Mouse (Mus musculus): ENCODE measurements around the gene Cadps2. TPM values are rescaled to one million over a fixed set of nuclear protein-coding genes. Genes with fewer than 3 reads are reported as not detected.

Gene Cadps2
- polyA plus RNA-seq, 1 experiment from 2014 or later: 0.57 TPM

DNA sequence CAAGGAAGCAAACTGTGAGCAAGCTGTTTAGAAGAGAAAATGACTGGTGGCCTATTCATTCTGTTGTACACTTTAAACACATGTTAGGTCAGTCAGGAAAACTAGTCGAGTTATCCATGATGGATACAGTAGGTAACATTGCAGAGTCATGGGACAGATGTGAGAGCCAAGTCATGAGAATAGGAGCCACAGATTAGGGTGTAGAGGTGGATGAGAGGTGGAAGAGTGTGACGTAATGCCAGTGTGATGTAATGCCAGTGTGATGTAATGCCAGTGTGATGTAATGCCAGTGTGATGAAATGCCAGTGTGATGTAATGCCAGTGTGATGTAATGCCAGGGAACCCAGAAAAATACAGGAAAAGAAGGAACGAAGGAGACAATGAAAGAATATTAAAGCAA, 204.0 kb downstream of the Cadps2 start:
- no peaks in the 10 kb centered on the region for H3K9me3 ChIP-seq (ENCODE audit: control insufficient read depth, low read length)
- no peak overlapping the region for H3K4me2 ChIP-seq (ENCODE audit: low read depth, low read length)
- no peaks in the 10 kb centered on the region for H3K36me3 ChIP-seq (ENCODE audit: control insufficient read depth, insufficient read depth, low read length)
- no peak overlapping the region for H3K9ac ChIP-seq (ENCODE audit: low read depth, low read length)
- H3K4me1 ChIP-seq (ENCODE audit: control insufficient read depth, insufficient read depth, low read length): no peaks in the 10 kb centered on the region
- 93% methylated on average over 3 of the region's 3 CpGs for WGBS
- no peak for ATAC-seq
- no peak overlapping the region for H3K27ac ChIP-seq (ENCODE audit: low read length)
- H3K27me3 ChIP-seq (replicated peaks; ENCODE audit: control insufficient read depth, insufficient read depth, low read length): no peaks in the 10 kb centered on the region
- H3K4me3 ChIP-seq (ENCODE audit: low read length): no peak overlapping the region

DNA sequence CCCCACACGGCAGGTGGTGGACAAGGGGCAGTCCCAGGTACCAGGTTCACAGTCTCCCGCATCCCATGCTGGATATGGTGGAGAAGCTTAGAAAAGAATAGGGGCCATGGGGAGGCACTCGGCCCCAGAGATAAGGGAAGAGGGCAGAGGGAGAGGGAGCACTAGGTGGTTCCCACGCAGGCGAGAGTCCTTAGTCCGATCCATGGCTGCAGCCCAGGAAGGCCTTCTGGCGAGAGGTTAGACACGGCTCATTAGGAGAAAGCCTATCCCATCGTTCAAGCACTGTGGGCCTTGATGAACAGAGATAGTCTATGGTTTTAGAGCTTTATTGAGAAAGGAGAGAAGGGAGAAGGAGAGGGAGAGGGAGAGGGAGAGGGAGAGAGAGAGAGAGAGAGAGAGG, 205.2 kb downstream of the Cadps2 start:
- H3K9ac ChIP-seq (ENCODE audit: low read depth, low read length): no peak overlapping the region
- ATAC-seq: no peak
- WGBS: 84% methylated on average over 9 of the region's 9 CpGs

DNA sequence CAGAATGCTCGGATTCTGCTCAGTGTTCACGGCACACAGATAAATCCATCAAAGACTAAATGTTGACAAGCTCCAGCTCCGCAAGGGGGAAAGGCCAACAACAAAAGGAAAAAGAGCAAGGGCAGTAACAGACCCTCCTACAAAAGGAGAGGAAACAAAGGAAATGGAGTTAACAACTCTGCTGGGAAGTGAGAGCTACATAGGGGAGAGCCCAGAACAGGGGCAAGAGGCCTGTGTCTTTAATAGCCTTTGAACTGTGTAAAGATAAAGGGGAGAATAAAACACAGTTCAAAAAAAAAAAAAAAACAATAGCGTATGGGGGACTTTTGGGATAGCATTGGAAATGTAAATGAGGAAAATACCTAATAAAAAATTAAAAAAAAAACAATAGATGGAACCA, 208.8 kb downstream of the Cadps2 start:
- ATAC-seq: no peak
- 34% methylated on average over 4 of the region's 4 CpGs for WGBS
- H3K4me1 ChIP-seq (ENCODE audit: control insufficient read depth, insufficient read depth, low read length): no peaks in the 10 kb centered on the region

More for the DNA sequence above, 205.2 kb downstream of the Cadps2 start:
- Histone ChIP-seq H3K36me3 (ENCODE audit: control insufficient read depth, insufficient read depth, low read length) (no peaks in the 10 kb centered on the region), H3K4me3 (ENCODE audit: low read length) (no peak overlapping the region), H3K4me1 (ENCODE audit: control insufficient read depth, insufficient read depth, low read length) (no peaks in the 10 kb centered on the region), H3K27me3 (replicated peaks; ENCODE audit: control insufficient read depth, insufficient read depth, low read length) (no peaks in the 10 kb centered on the region), H3K27ac (ENCODE audit: low read length) (no peak overlapping the region), H3K4me2 (ENCODE audit: low read depth, low read length) (no peak overlapping the region), H3K9me3 (ENCODE audit: control insufficient read depth, low read length) (no peaks in the 10 kb centered on the region)

DNA sequence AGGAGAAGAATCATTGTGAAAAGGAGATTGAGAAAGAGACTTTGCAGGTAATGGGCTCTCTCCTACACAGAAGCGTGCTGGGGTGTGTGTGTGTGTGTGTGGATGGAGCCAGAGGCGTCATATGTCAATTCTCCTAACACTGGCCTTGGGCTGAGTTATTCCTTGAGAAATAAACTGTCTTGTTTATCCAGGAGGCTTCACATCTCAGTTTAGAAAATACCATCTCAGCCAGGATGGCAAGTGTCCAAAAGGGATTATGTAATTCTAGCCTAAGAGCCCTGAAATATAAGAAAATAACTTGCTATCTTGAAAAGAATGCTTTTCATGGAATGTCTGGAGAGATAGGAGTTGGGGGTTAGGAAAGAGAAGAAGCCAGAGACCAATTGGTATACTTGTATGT, 264.1 kb downstream of the Cadps2 start:
- no peak overlapping the region for H3K4me2 ChIP-seq (ENCODE audit: low read depth, low read length)
- no peaks in the 10 kb centered on the region for H3K27me3 ChIP-seq (replicated peaks; ENCODE audit: control insufficient read depth, insufficient read depth, low read length)
- no peak overlapping the region for H3K4me3 ChIP-seq (ENCODE audit: low read length)
- H3K4me1 ChIP-seq (ENCODE audit: control insufficient read depth, insufficient read depth, low read length): no peaks in the 10 kb centered on the region
- H3K36me3 ChIP-seq (ENCODE audit: control insufficient read depth, insufficient read depth, low read length): no peaks in the 10 kb centered on the region
- no peak overlapping the region for H3K27ac ChIP-seq (ENCODE audit: low read length)
- 86% methylated on average over 2 of the region's 2 CpGs for WGBS
- ATAC-seq: no peak
- H3K9ac ChIP-seq (ENCODE audit: low read depth, low read length): no peak overlapping the region
- H3K9me3 ChIP-seq (ENCODE audit: control insufficient read depth, low read length): no peaks in the 10 kb centered on the region

More for the DNA sequence above, 208.8 kb downstream of the Cadps2 start:
- Histone ChIP-seq H3K9me3 (ENCODE audit: control insufficient read depth, low read length) (no peaks in the 10 kb centered on the region), H3K4me3 (ENCODE audit: low read length) (no peak overlapping the region), H3K9ac (ENCODE audit: low read depth, low read length) (no peak overlapping the region), H3K36me3 (ENCODE audit: control insufficient read depth, insufficient read depth, low read length) (no peaks in the 10 kb centered on the region), H3K4me2 (ENCODE audit: low read depth, low read length) (no peak overlapping the region), H3K27ac (ENCODE audit: low read length) (no peak overlapping the region), H3K27me3 (replicated peaks; ENCODE audit: control insufficient read depth, insufficient read depth, low read length) (no peaks in the 10 kb centered on the region)

DNA sequence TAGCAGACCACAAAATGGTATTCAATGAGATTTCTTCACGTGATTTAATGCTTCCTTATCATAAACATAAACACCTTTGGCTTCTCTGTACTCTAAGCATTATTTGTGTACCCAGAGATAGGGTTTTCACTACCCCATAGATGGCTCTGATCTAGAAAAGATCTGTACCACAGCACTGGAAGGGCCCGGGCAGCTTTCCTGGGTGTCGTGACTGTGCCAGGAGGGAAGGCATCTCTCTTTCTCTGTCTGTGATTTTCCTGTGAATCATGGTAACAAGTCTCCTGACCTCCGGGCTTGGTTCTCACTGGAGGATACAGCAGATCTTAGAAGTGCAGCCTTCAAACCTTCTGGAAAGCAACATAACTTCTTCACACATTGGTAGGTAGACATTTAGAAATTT, 265.5 kb downstream of the Cadps2 start:
- H3K9ac ChIP-seq (ENCODE audit: low read depth, low read length): no peak overlapping the region
- 82% methylated on average over 4 of the region's 4 CpGs for WGBS
- no peaks in the 10 kb centered on the region for H3K9me3 ChIP-seq (ENCODE audit: control insufficient read depth, low read length)
- no peak overlapping the region for H3K27ac ChIP-seq (ENCODE audit: low read length)
- H3K4me1 ChIP-seq (ENCODE audit: control insufficient read depth, insufficient read depth, low read length): no peaks in the 10 kb centered on the region
- H3K36me3 ChIP-seq (ENCODE audit: control insufficient read depth, insufficient read depth, low read length): no peaks in the 10 kb centered on the region
- no peak overlapping the region for H3K4me3 ChIP-seq (ENCODE audit: low read length)
- no peak for ATAC-seq
- H3K27me3 ChIP-seq (replicated peaks; ENCODE audit: control insufficient read depth, insufficient read depth, low read length): no peaks in the 10 kb centered on the region
- no peak overlapping the region for H3K4me2 ChIP-seq (ENCODE audit: low read depth, low read length)

DNA sequence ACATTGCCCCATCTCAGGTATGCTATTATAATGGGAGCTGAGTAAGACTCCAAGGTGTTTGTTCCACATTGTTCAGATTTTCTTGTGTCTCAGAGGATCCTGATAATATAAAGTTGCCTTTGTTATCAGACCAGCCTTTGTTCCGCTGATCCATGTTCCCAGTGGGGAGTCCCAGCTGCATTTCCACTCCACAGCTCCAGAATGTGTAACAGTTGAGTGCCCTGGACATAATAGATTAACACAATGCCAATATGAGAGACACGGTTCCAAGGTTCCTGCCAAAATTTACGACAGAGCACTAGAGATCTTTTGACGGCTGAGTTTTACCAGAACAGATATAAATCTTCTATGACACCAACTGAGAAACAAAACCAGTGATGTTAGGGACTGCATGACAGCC, 266.8 kb downstream of the Cadps2 start:
- H3K36me3 ChIP-seq (ENCODE audit: control insufficient read depth, insufficient read depth, low read length): no peaks in the 10 kb centered on the region
- H3K4me1 ChIP-seq (ENCODE audit: control insufficient read depth, insufficient read depth, low read length): no peaks in the 10 kb centered on the region
- ATAC-seq: no peak
- H3K27me3 ChIP-seq (replicated peaks; ENCODE audit: control insufficient read depth, insufficient read depth, low read length): no peaks in the 10 kb centered on the region
- H3K9me3 ChIP-seq (ENCODE audit: control insufficient read depth, low read length): no peaks in the 10 kb centered on the region
- H3K9ac ChIP-seq (ENCODE audit: low read depth, low read length): no peak overlapping the region
- 51% methylated on average over 4 of the region's 4 CpGs for WGBS
- no peak overlapping the region for H3K27ac ChIP-seq (ENCODE audit: low read length)
- no peak overlapping the region for H3K4me3 ChIP-seq (ENCODE audit: low read length)
- H3K4me2 ChIP-seq (ENCODE audit: low read depth, low read length): no peak overlapping the region

DNA sequence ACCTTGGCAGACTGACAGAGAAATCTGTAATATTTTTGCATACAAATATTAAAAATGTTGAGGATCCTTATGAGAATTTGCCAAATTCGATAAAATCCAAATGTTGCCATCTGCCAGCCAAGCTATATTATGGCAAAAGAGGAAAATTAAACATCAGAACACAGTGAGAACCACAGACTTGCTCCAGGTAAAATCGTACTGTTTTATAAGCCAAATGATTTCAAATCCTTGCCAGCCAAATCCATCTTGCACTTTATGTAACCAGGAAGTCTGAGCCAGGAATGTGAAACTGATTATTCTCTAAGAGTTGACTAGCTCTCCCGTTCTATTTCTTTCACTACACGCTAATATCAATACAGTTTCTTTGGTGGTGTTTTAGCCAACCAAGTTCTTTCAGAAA, 269.5 kb downstream of the Cadps2 start:
- no peak overlapping the region for H3K4me2 ChIP-seq (ENCODE audit: low read depth, low read length)
- 77% methylated on average over 4 of the region's 4 CpGs for WGBS
- no peak for ATAC-seq
- H3K27me3 ChIP-seq (replicated peaks; ENCODE audit: control insufficient read depth, insufficient read depth, low read length): no peaks in the 10 kb centered on the region
- H3K9ac ChIP-seq (ENCODE audit: low read depth, low read length): no peak overlapping the region
- no peak overlapping the region for H3K27ac ChIP-seq (ENCODE audit: low read length)
- H3K9me3 ChIP-seq (ENCODE audit: control insufficient read depth, low read length): no peaks in the 10 kb centered on the region
- no peaks in the 10 kb centered on the region for H3K4me1 ChIP-seq (ENCODE audit: control insufficient read depth, insufficient read depth, low read length)
- no peaks in the 10 kb centered on the region for H3K36me3 ChIP-seq (ENCODE audit: control insufficient read depth, insufficient read depth, low read length)
- no peak overlapping the region for H3K4me3 ChIP-seq (ENCODE audit: low read length)

DNA sequence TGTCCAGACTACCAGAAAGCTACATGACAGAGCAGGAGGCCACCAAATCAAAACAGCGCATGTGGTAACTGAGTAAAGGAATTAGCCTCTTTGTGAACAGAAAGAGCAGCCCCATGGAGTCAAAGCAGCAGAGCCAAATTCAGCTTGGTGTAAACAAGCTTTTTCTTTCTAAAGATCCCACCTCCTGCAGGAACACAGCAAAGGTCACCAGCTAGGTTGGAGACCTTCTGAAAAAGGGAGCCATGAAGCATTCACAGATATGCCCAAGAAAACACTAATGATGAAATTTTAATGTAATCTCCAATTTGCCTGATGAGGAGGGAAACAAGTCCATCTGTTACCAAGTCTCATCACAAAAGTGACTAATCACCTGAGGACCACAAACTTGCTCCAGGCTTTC, 270.5 kb downstream of the Cadps2 start:
- H3K36me3 ChIP-seq (ENCODE audit: control insufficient read depth, insufficient read depth, low read length): no peaks in the 10 kb centered on the region
- H3K27me3 ChIP-seq (replicated peaks; ENCODE audit: control insufficient read depth, insufficient read depth, low read length): no peaks in the 10 kb centered on the region
- no peak for ATAC-seq
- no peak overlapping the region for H3K9ac ChIP-seq (ENCODE audit: low read depth, low read length)
- H3K9me3 ChIP-seq (ENCODE audit: control insufficient read depth, low read length): no peaks in the 10 kb centered on the region
- H3K4me1 ChIP-seq (ENCODE audit: control insufficient read depth, insufficient read depth, low read length): no peaks in the 10 kb centered on the region
- no peak overlapping the region for H3K27ac ChIP-seq (ENCODE audit: low read length)
- no peak overlapping the region for H3K4me3 ChIP-seq (ENCODE audit: low read length)
- 84% methylated on average over 1 of the region's 1 CpGs for WGBS
- H3K4me2 ChIP-seq (ENCODE audit: low read depth, low read length): no peak overlapping the region

DNA sequence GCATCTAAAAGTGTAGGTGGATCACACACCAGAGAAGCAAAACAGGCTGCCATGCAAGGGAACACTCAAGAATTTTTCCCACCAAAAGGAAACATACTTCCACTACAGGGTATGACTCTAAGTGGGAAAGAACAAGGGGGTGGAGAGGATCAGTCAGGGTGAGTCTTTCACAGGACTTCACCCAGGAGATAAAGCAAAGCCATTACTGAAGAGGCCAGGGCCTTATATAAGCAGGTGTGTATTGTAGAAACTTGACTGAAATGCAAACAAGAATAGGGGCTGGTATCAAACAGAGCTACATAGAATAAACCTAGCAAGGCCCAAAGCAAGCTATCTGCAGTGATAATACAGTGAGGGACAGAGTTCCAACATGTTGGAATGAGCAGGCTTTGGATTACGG, 271.6 kb downstream of the Cadps2 start:
- no peak for ATAC-seq
- Histone ChIP-seq H3K4me1 (ENCODE audit: control insufficient read depth, insufficient read depth, low read length) (no peaks in the 10 kb centered on the region), H3K9me3 (ENCODE audit: control insufficient read depth, low read length) (no peaks in the 10 kb centered on the region), H3K4me2 (ENCODE audit: low read depth, low read length) (no peak overlapping the region), H3K27ac (ENCODE audit: low read length) (no peak overlapping the region), H3K9ac (ENCODE audit: low read depth, low read length) (no peak overlapping the region), H3K4me3 (ENCODE audit: low read length) (no peak overlapping the region), H3K27me3 (replicated peaks; ENCODE audit: control insufficient read depth, insufficient read depth, low read length) (no peaks in the 10 kb centered on the region), H3K36me3 (ENCODE audit: control insufficient read depth, insufficient read depth, low read length) (no peaks in the 10 kb centered on the region)
- 78% methylated on average over 1 of the region's 1 CpGs for WGBS

DNA sequence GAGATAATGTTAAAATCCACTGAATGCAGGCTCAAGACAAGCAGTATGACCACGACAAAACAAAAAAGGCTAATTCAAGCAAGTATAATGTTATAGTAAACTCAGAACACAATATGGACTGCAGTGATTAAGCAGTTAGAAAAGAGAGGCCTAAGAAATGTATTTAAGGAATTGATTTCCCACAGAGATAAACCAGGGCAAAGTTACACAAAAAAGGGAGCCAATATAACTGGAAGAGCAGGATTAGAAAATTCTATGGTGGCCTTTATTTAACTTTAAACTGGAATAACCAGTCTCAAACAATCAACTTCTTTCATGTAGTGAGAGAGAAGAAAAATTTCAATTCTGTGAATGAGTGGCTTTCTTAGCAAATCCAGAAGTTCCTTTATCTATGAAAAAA, 289.3 kb downstream of the Cadps2 start:
- peak; percentile 86 for ATAC-seq
- Histone ChIP-seq H3K9me3 (ENCODE audit: control insufficient read depth, low read length) (no peaks in the 10 kb centered on the region), H3K27ac (ENCODE audit: low read length) (no peak overlapping the region), H3K4me3 (ENCODE audit: low read length) (no peak overlapping the region), H3K9ac (ENCODE audit: low read depth, low read length) (no peak overlapping the region), H3K4me1 (ENCODE audit: control insufficient read depth, insufficient read depth, low read length) (0 out of 2 replicates have a peak, but pooled peaks cover 3% of the 10 kb centered on the region), H3K4me2 (ENCODE audit: low read depth, low read length) (no peak overlapping the region), H3K27me3 (replicated peaks; ENCODE audit: control insufficient read depth, insufficient read depth, low read length) (no peaks in the 10 kb centered on the region), H3K36me3 (ENCODE audit: control insufficient read depth, insufficient read depth, low read length) (no peaks in the 10 kb centered on the region)
- WGBS: 51% methylated on average over 1 of the region's 1 CpGs
